Mouse (Mus musculus) ES-Bruce4 (cell line): Measurements from ENCODE around the gene Lemd1.

Experiments
- CTCF ChIP-seq: IDR thresholded peaks from one replicate; pipeline ENCODE4 v1.8.1; 2011; ENCODE audit warnings: low read depth, low read length
- POLR2A ChIP-seq: IDR thresholded peaks from one replicate; pipeline ENCODE4 v1.8.1; 2011; ENCODE audit warnings: low read length; ENCODE audit not compliant: insufficient read depth

- TF ChIP-seq POLR2A (no peak), CTCF (no peak)
Observed at GRCm38 (mm10) chr1:132266791-132267557, 75.7 kb downstream of the Lemd1 start.
